19 mouse cellular contexts compared by ENCODE assay signal in genomic region chr1:153734866-153735265, GRCm38 (mm10). TPM values are rescaled to one million over a fixed set of nuclear protein-coding genes. Genes with fewer than 3 reads are reported as not detected.
"Had no signal": no experiment of that assay in that cellular context is flagged by ENCODE, and none has a peak within 500 bp of the region (broad histone marks: within the 10 kb centered on the region; RNA-seq: fewer than 3 reads in every experiment).

No protein-coding gene starts in this region.

- DNase-seq: cerebellum, adult 8-10 months; cerebellum, adult 9-10 months; cerebellum, adult 9-11 months; cerebellum, postnatal 10 days; cerebellum, postnatal 14 days; cerebellum, postnatal 25 days; cerebellum, postnatal 36 days; embryo, embryonic 11 days; forebrain, postnatal 0 days; gastrocnemius, adult 2 months; gastrocnemius, postnatal 10 days; gastrocnemius, postnatal 14 days; gastrocnemius, postnatal 25 days; gastrocnemius, postnatal 36 days; heart, adult 18-20 months; heart, adult 2 months had no signal

RNA-seq across cellular contexts. Expression of gene Rgs16, which starts 5.3 kb away (rescaled TPM):
- total RNA-seq: common myeloid progenitor, adult 5-6 weeks; granulocyte monocyte progenitor cell, adult 5-6 weeks had no signal
- polyA plus RNA-seq: erythroblast, embryonic 14.5 days had no signal
